Mouse (Mus musculus) cortical plate, adult 2 months (tissue): ENCODE data around the gene Lad1.

ENCODE experiments used
- CTCF ChIP-seq: fragments of 200-500 bp; IDR thresholded peaks from 2 replicates; pipeline ENCODE4 v1.5.1; 2011; ENCODE audit warnings: mild to moderate bottlenecking, control low read depth, low read length; ENCODE audit not compliant: insufficient read depth; ENCODE audit errors: extremely low read depth
- POLR2A ChIP-seq: fragments of 200-500 bp; IDR thresholded peaks from 2 replicates; pipeline ENCODE4 v1.6.1; 2011; ENCODE audit warnings: mild to moderate bottlenecking, low read length, control low read depth; ENCODE audit not compliant: insufficient read depth; ENCODE audit errors: extremely low read depth

DNA sequence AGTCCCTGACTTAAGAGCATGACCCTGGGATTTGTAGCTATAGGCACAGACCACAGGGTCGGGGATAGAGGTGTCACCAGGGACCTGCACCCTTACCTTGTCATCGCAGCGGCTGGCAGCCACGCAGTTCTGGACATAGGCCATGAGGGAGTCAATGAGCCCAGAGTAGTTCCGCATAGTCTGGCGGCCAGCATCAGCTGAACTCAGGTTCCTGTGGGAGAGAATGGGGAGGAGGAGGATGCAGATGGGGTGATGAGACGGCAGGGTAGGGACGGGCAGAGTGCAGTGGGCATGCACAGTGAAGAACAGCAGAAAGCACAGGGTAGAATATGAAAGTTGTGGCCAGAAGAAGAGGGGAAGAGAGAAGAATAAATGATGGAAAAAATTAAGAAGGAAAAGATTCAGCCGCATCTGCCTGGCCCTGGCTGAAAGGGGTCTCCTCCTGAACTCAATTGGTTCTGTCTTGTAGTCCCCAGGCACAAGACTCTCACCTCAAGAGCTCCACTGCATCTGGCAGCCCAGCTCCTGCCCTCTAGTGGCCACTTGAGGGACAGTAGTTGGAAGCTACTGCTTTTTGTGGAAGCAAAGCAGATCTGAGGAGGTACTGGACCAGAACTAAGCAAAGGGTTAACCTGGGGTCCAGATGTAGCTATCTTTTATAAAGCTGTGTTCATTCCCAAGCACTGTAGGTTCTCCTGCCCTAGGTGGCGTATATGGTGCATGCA is 64.1 kb downstream of the Lad1 start:
- TF ChIP-seq CTCF, result peak; percentile 93
- no peak for TF ChIP-seq POLR2A
